Mouse (Mus musculus): ENCODE data around the gene Tmem37. TPM values are rescaled to one million over a fixed set of nuclear protein-coding genes. Genes with fewer than 3 reads are reported as not detected.

Gene Tmem37
- total RNA-seq, 2 experiments from 2014 or later, result 0.94 to 1.1 TPM

- no peak for DNase-seq (ENCODE audit: extremely low spot score in 1 of 2, low spot score in 1 of 2)
These were observed 21.0 kb upstream of the Tmem37 start for GRCm38 (mm10) chr1:120094920-120095319.

- peak; percentile 78 to 91 for DNase-seq (ENCODE audit: extremely low spot score in 1 of 2, low spot score in 1 of 2)
These were observed 19.7 kb upstream of the Tmem37 start for GRCm38 (mm10) chr1:120093482-120094134.

DNA sequence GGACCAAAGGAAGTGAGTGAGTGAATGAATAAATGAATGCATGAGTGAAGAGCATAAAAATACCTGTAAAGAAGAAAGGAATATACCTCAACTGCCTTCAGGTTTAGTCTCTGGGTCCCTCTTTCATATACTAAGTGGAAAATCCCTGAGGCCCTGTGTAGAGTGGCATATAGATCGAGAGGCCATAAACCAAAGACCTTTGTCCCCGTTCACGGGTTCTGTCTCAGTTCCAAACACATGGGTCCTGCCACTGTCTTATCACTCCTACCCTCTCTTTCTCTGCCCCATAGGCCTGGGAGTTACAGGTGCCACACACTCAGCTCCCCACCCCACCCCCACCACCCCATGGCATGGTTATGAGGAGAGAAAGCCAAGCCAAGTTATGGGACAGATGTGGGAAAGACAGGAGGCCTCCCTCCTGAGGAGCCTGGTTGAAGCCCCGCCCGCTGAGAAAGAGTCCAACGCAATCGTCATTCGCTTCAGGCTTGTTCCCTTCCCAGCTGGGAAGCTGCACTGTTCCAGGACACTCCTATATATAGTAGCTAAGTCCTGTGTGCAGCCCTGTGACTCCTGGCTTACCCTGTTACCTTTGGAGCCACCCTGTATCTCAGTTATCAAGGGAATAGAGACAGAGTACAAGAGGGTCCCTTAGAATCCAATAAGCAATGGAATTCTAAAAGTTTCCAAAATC lies 17.2 kb upstream of the Tmem37 start:
- DNase-seq (ENCODE audit: extremely low spot score in 1 of 2, low spot score in 1 of 2), result no peak

- no peak for DNase-seq (ENCODE audit: extremely low spot score in 1 of 2, low spot score in 1 of 2)
These were observed 15.3 kb upstream of the Tmem37 start for GRCm38 (mm10) chr1:120089180-120089579.

- DNase-seq (ENCODE audit: extremely low spot score in 1 of 2, low spot score in 1 of 2), result no peak
These were observed 12.8 kb upstream of the Tmem37 start for GRCm38 (mm10) chr1:120086644-120087043.

- DNase-seq (ENCODE audit: extremely low spot score in 1 of 2, low spot score in 1 of 2), result no peak
These were observed 11.8 kb upstream of the Tmem37 start for GRCm38 (mm10) chr1:120085696-120086095.

DNA sequence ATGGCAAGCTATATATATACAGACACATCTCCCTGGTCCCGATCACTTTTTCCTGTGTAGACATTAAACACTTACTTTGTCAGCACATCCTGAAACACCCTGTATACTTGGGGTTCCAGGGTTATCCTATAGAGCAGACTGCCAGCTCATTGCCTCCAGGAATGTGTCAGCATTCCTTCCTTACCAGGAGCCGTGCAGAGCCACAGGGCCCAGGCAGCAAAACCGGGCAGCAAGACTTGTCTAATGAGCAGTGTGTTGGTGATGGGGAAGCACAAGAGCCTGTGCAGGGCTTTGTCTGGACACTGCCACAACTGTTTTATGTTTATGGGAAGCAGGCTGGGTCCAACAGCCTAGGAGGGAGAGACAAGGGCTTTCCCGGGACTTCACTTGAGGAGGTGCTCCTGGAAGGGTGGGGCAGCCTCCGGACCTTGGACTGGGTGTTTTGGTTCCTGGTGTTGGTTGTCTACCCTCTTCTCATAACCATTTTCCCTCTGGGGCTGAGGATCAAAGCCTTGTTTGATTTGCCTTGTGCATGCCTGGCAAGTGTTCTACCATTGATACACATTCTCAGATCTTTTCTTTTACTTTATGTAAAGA lies 10.1 kb upstream of the Tmem37 start:
- no peak for DNase-seq (ENCODE audit: extremely low spot score in 1 of 2, low spot score in 1 of 2)

- DNase-seq (ENCODE audit: extremely low spot score in 1 of 2, low spot score in 1 of 2), result no peak
These were observed 9.2 kb upstream of the Tmem37 start for GRCm38 (mm10) chr1:120082957-120083585.

- DNase-seq (ENCODE audit: extremely low spot score in 1 of 2, low spot score in 1 of 2), result no peak
These were observed 6.8 kb upstream of the Tmem37 start for GRCm38 (mm10) chr1:120080632-120081031.

DNA sequence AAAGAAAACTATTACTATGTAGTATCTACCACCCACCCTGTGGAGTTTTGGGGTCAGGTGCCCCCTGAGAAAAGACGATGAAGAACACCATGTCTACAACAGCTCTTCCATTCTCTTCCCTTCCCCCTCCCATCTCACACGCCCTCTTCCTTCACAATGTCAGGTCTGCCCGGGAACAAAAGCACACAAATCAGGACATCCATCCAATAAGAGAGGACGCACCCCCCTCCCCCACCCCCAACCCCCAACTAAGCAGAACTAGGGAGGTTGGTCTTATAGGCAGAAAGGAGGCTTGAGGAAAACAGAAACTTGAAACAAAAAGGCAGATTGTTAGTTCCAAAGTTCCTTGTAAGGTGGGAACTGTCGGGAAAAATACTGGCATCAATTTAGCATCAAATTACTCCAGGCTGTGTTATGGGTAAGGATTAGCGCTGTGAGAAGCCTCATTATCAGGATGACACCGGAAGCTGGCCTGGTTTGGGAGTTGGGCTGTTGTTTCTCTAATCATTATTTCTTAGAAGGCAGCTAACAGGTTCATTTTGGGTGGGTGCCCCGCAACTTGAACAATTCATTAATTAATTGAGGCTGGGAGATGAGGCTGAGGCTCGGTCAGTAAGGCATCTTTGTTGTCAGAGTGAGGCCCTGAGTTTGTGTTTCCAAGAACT lies 4.0 kb upstream of the Tmem37 start:
- DNase-seq (ENCODE audit: extremely low spot score in 1 of 2, low spot score in 1 of 2), result no peak

DNA sequence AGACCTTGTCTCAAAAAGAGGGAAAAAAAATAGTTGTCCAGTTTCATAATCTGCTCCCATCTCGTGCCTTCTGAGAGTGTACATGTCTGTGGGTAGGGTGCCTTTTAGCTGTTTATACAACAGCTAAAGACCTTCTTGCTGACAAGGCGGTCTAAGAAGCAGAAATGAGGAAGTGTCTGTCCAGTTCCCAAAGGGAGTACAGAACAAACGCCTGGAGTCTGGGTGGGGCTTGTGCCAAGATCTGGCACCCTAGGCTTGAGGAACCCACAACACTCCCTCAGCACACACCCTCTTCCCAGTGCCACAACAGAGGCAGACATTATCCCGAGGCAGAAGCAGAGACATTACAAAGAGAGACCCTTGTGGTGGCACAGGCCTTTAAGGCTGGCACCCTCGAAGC lies 1.6 kb upstream of the Tmem37 start:
- DNase-seq (ENCODE audit: extremely low spot score in 1 of 2, low spot score in 1 of 2), result no peak

DNA sequence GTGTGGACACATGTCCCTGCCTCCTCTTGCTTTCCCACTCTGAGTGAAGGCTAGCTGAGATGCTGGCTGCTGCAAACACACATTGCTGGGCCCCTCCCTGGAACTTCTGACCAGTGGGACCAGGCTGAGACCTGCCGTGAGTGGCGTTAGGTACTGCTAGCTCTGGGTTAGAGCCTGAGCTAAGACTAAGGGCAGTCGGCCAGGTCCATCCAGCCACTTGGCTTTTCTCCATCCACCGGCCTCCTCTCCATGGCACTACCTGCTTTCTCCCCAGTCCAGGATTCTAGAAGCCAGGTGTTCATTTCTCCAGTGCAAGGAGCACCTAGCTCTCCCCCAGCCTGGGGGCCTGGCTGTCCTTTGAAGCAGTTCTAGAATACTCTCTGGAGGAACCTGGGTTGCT lies 1.1 kb upstream of the Tmem37 start:
- no peak for DNase-seq (ENCODE audit: extremely low spot score in 1 of 2, low spot score in 1 of 2)

DNA sequence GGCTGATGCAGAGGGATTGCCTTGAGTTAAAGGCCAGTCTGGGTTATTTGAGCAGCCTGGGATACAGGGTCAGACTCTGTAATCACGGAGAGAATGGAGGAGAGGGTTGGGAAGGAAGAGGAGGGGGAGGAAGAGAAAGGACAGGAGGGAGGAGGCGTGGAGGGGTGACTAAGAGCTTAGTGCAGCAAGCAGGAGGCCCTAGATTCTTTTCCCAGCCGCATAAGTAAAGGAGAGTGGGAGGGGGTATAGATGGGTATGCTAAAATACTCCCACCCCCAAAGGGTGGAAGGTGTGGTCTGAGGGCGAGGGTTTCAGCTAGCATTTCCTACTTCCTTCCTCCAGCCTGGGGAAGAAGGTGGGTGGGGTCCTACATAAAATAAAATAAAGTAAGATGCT lies 431 bp upstream of the Tmem37 start:
- DNase-seq (ENCODE audit: extremely low spot score in 1 of 2, low spot score in 1 of 2), result no peak

DNA sequence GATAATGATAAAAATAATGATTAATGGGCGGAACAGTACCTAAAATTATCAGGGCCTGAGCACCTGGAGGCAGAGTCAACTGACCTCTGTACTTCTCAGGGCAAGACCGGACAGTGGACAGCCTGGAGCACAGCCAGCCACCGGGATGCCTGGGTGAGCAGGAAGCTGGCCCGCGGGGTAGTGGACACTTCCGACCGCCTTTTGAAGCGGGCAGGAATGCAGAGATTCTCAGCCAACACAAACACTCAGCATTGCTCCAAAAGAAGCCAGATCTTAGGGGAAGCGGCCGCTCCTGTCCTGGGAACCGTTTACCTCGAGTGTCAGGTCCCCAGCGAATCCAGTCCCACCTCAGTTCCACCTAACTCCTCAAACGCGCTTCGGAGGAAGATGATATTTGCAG lies 974 bp downstream of the Tmem37 start:
- no peak for DNase-seq (ENCODE audit: extremely low spot score in 1 of 2, low spot score in 1 of 2)

GRCm38 (mm10) chr1:120071133-120071532 lies 2.7 kb downstream of the Tmem37 start:
- no peak for DNase-seq (ENCODE audit: extremely low spot score in 1 of 2, low spot score in 1 of 2)

DNA sequence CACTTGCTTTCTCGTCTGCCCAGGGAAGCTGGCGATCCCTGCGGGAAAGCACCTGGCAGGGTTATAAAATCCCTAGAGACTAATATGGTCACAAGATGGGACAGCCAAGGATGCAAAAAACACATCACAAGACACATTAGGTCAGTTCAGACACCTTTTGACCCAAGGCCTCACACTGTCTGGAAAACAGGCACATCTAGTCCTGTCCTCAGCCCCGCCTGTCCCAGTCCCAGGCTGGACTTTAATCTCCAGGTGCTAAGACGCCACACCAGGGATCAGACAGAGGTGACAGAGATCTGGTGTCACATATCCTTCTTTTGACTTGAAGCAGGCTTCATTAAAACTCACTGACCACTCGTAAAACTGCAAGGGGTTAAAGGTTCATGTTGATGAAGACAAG lies 3.7 kb downstream of the Tmem37 start:
- DNase-seq (ENCODE audit: extremely low spot score in 1 of 2, low spot score in 1 of 2), result no peak

GRCm38 (mm10) chr1:120069120-120069519 lies 4.8 kb downstream of the Tmem37 start:
- no peak for DNase-seq (ENCODE audit: extremely low spot score in 1 of 2, low spot score in 1 of 2)

DNA sequence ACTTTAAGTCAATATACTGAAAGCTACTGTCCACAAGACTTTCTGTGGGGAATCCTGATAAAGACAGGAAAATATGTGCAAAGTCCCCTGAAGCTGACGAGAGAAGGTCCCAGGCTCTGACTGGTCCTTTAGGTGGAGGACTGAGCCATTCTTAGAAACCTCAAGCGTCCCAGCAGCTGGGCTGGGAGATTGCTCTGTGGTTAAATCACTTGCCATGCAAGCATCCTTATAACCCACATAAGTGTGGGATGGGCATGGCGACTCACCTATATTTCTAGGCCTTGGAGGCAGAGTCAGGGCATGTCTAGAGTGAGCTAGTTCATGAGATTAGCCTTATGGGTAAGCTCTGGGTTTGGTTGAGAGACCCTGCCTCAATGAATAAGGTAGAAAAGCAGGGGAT lies 7.2 kb downstream of the Tmem37 start:
- DNase-seq (ENCODE audit: extremely low spot score in 1 of 2, low spot score in 1 of 2), result no peak

DNA sequence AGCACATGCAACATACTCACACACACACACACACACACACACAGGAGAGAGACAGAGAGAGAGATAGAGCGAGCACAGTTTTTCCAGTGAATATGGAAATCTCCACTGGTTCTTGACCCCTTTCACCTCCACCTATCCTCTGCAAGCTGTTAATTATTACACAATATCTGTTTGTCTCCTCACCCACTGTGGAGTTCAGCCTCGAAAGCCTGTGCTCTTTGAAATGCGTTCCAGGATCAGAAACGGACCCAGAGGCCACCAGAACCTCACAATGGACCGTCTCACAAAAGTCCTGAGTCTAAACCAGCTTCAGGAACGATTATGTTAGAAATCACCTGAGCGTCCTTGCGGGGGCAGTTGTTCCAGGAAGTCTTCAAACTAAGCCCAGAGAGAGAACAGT lies 7.7 kb downstream of the Tmem37 start:
- no peak for DNase-seq (ENCODE audit: extremely low spot score in 1 of 2, low spot score in 1 of 2)

GRCm38 (mm10) chr1:120064036-120064682 lies 9.7 kb downstream of the Tmem37 start:
- DNase-seq (ENCODE audit: extremely low spot score in 1 of 2, low spot score in 1 of 2), result no peak
